Mouse (Mus musculus) NIH3T3 (cell line): ENCODE results near the gene Psd4.
A peak's percentile ranks its signal among the peaks of the same experiment; 100 is the strongest.

Experiments used
- DNase-seq: peaks from one replicate; pipeline ENCODE4 v3.0.0-alpha.2; 2012; ENCODE audit warnings: low read depth

Psd4 gene

GRCm38 (mm10) chr2:24440056-24440455 lies 72.7 kb downstream of the Psd4 start:
- DNase-seq: no peak

- no peak for DNase-seq
Measured at GRCm38 (mm10) chr2:24441899-24442298, 74.5 kb downstream of the Psd4 start.

GRCm38 (mm10) chr2:24442303-24442925 lies 75.0 kb downstream of the Psd4 start:
- DNase-seq: no peak

GRCm38 (mm10) chr2:24443256-24443790 lies 75.9 kb downstream of the Psd4 start:
- no peak for DNase-seq

GRCm38 (mm10) chr2:24449111-24449510 lies 81.7 kb downstream of the Psd4 start:
- no peak for DNase-seq

- peak; percentile 96 for DNase-seq
Measured at GRCm38 (mm10) chr2:24453206-24453605, 85.8 kb downstream of the Psd4 start.

- DNase-seq: no peak
Measured at GRCm38 (mm10) chr2:24454429-24455011, 87.1 kb downstream of the Psd4 start.

GRCm38 (mm10) chr2:24455057-24455855 lies 87.9 kb downstream of the Psd4 start:
- no peak for DNase-seq

- peak; percentile 11 for DNase-seq
Measured at GRCm38 (mm10) chr2:24456841-24457240, 89.5 kb downstream of the Psd4 start.

- no peak for DNase-seq
Measured at GRCm38 (mm10) chr2:24460112-24460807, 92.9 kb downstream of the Psd4 start.

- DNase-seq: no peak
Measured at GRCm38 (mm10) chr2:24460808-24461127, 93.4 kb downstream of the Psd4 start.
